Mouse (Mus musculus) midbrain, embryonic 13.5 days (tissue): ENCODE measurements around the gene Cldn13. TPM values are rescaled to one million over a fixed set of nuclear protein-coding genes. Genes with fewer than 3 reads are reported as not detected.

Experiments used
- ATAC-seq: fragments of 200-750 bp; cut with Nextera tagmentation; 2 replicates; pipeline ENCODE4 v1.8.0; 2017; ENCODE audit warnings: mild to moderate bottlenecking, moderate TSS enrichment, moderate library complexity
- H3K27ac ChIP-seq: fragments of 300-500 bp; sonication (generic); 2 replicates; pipeline ENCODE4 v1.5.1; 2015; ENCODE audit warnings: inconsistent platforms, mild to moderate bottlenecking, moderate library complexity
- H3K27me3 ChIP-seq: fragments of 300-500 bp; sonication (generic); 2 replicates; pipeline ENCODE4 v1.6.1; 2015; ENCODE audit warnings: mild to moderate bottlenecking, inconsistent platforms
- H3K36me3 ChIP-seq: fragments of 300-500 bp; sonication (generic); 2 replicates; pipeline ENCODE4 v1.6.1; 2015; ENCODE audit warnings: mild to moderate bottlenecking, inconsistent platforms
- H3K4me1 ChIP-seq: fragments of 300-500 bp; sonication (generic); replicated peaks from 2 replicates; pipeline ENCODE4 v1.6.1; 2015; ENCODE audit warnings: inconsistent platforms
- H3K4me2 ChIP-seq: fragments of 300-500 bp; sonication (generic); replicated peaks from 2 replicates; pipeline ENCODE4 v1.6.1; 2015; ENCODE audit warnings: moderate library complexity, mild to moderate bottlenecking, inconsistent platforms
- H3K4me3 ChIP-seq: fragments of 300-500 bp; sonication (generic); replicated peaks from 2 replicates; pipeline ENCODE4 v1.5.1; 2015; ENCODE audit warnings: mild to moderate bottlenecking, inconsistent platforms
- H3K9ac ChIP-seq: fragments of 300-500 bp; sonication (generic); replicated peaks from 2 replicates; pipeline ENCODE4 v1.6.1; 2015; ENCODE audit warnings: mild to moderate bottlenecking, inconsistent platforms
- H3K9me3 ChIP-seq: fragments of 300-500 bp; sonication (generic); 2 replicates; pipeline ENCODE4 v1.6.1; 2016; ENCODE audit warnings: mild to moderate bottlenecking, inconsistent platforms
- WGBS: fragments of 180-500 bp; shearing (Covaris S2); methylation state at CpG from one replicate; pipeline ENCODE4 v1.1.7; 2015; 5-methylcytosine and 5-hydroxymethylcytosine counted together
- polyA plus RNA-seq: library from polyadenylated mRNA; unstranded; fragments of >200 nt; fragmentation: Nextera tagmentation; extraction: Ambion mirVana; gene quantifications from 2 replicates; pipeline ENCODE4 v1.2.1, GENCODE M21; 2015

Gene Cldn13
- polyA plus RNA-seq, 1 experiment from 2014 or later, result 0.35 TPM

DNA sequence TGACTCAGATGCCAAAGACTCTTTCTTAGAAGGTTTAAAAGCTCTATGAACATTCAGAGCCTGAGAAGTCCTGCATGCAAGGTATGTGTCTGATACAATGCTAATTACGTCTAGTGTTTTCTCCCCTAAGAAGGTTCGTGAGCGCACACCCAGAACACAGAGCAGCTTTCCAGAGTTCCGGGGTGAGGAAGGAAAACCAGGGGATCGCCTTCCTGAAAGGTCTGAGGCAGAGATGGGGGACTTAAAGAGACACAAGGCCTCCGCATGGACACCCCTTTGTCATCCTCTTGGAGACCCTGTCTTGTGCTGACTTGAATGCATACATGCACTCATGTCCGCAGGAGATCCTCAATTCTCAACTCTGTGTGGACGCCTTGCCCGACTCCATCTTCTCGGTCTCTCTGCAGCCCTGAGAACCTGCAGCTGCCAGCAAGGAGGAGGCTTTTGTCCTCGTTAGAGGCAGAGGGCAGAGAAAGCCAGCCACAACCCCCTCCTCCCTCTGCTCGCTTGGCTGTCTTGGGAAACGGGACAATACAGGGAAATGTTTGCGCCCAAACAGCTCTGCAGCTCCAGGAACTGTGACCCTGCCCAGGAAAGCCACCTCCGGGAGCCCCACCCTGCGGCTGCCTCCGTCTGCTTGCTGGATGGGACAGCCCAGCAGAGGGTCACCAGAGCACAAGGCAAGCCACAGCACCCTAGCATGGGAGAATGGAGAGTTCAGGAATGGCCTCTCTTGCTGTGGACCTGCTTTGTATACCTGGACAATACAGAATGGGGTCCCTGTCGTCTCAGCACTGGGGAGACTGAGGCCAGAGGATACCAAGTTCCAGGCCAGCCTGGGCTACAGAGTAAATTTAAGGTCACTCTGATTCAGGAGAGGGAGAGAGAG is 27.6 kb downstream of the Cldn13 start:
- no peak for ATAC-seq
- no peak overlapping the region for H3K4me2 ChIP-seq
- 49% methylated on average over 18 of the region's 18 CpGs for WGBS
- H3K9ac ChIP-seq, result peak overlapping the region; percentile 19; the same call in 1 of the 2 replicates
- H3K27ac ChIP-seq, result peak overlapping the region; percentile 35; the same call in 1 of the 2 replicates
- H3K9me3 ChIP-seq, result no peaks in the 10 kb centered on the region
- no peaks in the 10 kb centered on the region for H3K36me3 ChIP-seq
- no peaks in the 10 kb centered on the region for H3K27me3 ChIP-seq
- H3K4me1 ChIP-seq, result no peaks in the 10 kb centered on the region; the same call in 1 of the 2 replicates
- H3K4me3 ChIP-seq, result no peak overlapping the region

DNA sequence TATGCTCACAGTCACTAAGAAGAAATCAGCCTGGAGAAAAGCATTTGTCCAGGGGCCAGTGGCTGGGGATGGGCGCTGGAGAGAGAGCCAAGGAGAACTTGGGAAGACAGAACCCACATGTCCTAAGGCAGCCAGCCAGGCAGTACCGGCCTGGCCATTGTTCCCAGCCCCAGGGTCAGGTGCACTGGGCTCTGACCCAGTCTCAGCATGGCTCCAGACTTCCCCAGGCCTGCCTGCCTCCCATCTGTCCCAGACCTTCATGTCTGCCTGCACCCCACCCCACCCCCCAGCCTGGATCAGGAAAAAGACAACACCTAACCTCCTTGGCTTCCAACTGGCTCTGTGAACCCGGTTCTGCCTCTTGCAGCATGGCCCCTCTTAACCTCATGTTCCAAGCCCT is 32.2 kb downstream of the Cldn13 start:
- Histone ChIP-seq H3K4me3 (no peak overlapping the region), H3K36me3 (no peaks in the 10 kb centered on the region), H3K27ac (no peak overlapping the region), H3K27me3 (no peaks in the 10 kb centered on the region), H3K9ac (no peak overlapping the region), H3K9me3 (peaks cover 4% of the 10 kb centered on the region; the same call in 1 of the 2 replicates), H3K4me2 (no peak overlapping the region), H3K4me1 (no peaks in the 10 kb centered on the region; the same call in 1 of the 2 replicates)
- ATAC-seq, result no peak
- 70% methylated on average over 3 of the region's 3 CpGs for WGBS

DNA sequence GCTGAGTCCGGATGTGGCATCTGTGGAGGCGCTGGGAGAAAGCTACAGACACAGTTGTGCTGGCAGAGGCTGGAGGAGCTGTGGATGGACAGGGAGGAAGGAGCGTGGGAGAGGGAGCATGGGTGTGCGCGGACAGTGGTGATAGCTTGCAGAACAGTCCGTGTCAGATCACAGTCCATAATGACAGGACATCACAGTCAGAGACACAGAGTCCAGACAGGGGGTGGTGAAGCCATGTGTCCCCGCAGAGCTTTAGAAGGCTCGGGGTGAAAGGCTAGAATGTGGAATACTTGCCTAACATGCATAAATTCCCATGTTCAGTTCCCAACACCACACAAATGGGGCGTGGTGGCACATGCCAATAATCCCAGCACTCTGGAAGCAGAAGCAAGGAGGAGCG is 38.5 kb downstream of the Cldn13 start:
- Histone ChIP-seq H3K36me3 (no peaks in the 10 kb centered on the region), H3K9me3 (peaks cover 4% of the 10 kb centered on the region; the same call in 1 of the 2 replicates), H3K4me3 (no peak overlapping the region), H3K9ac (no peak overlapping the region), H3K4me2 (no peak overlapping the region), H3K27ac (no peak overlapping the region), H3K4me1 (no peaks in the 10 kb centered on the region), H3K27me3 (no peaks in the 10 kb centered on the region)
- WGBS, result 79% methylated on average over 10 of the region's 10 CpGs
- no peak for ATAC-seq

DNA sequence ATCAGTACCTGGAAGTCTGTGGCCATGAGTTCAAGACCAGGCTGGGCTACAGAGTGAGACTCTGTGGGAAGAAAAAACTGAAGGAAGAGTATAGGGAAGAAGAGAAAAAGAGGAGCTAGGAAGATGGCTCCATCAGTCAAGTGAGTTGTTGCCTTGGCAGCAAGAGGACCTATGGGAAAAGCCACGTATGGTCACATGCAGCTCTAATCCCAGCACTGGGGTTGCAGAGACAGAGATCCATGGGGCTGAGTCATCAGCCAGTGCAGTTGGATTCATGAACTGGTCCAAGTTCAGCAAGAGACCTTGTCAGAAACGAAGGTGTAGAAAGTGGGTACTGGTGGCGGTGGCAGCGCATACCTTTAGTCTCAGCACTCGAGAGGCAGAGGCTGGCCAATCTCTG is 40.1 kb downstream of the Cldn13 start:
- H3K27ac ChIP-seq, result no peak overlapping the region
- no peak overlapping the region for H3K4me3 ChIP-seq
- H3K4me2 ChIP-seq, result no peak overlapping the region
- no peaks in the 10 kb centered on the region for H3K4me1 ChIP-seq
- H3K27me3 ChIP-seq, result no peaks in the 10 kb centered on the region
- no peaks in the 10 kb centered on the region for H3K36me3 ChIP-seq
- no peak for ATAC-seq
- H3K9me3 ChIP-seq, result no peaks in the 10 kb centered on the region
- WGBS, result 89% methylated on average over 5 of the region's 5 CpGs
- H3K9ac ChIP-seq, result no peak overlapping the region

DNA sequence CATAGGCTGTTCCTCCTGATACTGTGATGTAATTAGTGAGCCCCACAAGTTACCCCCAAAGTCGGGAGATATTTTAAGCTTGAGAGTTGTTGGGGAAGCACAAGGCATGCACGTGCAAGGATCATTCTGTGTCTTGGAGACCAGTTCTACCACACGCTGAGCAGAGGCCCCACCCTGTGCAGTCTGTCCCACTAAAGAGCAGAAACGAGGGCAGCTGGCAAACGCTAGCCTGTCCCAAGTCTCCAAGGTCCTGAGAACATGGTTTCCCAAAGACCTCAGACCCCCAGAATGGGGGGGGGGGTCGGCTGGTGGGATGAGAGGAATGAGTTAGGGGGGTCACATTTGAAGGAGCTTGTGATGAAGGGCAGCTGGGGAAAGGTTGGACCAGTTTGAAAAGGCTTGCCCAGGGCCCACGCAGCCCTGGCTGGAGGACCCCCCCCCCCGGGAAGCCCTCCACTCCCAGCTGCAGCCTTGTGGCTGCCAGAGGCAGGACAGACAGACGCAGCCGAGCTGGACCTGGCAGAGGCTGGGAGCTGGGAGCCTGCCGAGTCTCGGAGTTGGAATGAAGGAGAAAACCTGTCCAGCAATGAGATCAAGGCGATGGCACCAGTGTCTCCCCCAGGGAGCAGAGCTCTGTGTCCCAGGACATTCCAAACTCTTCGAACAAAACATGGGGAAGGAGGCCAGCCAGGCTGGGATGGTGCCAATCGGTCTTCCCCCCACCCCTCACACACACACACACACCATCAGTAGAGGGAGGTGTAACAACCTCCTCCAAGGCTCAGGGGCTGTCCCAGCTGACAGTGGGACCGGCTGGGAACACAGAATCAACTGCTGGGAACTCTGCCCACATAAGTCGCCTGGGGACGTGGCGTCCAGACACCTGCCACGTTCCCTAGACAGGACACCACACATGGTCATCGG is 41.1 kb downstream of the Cldn13 start:
- Histone ChIP-seq H3K9ac (no peak overlapping the region), H3K9me3 (no peaks in the 10 kb centered on the region), H3K27ac (no peak overlapping the region), H3K27me3 (no peaks in the 10 kb centered on the region), H3K36me3 (no peaks in the 10 kb centered on the region), H3K4me1 (no peaks in the 10 kb centered on the region), H3K4me3 (no peak overlapping the region), H3K4me2 (no peak overlapping the region)
- 72% methylated on average over 21 of the region's 21 CpGs for WGBS
- no peak for ATAC-seq

DNA sequence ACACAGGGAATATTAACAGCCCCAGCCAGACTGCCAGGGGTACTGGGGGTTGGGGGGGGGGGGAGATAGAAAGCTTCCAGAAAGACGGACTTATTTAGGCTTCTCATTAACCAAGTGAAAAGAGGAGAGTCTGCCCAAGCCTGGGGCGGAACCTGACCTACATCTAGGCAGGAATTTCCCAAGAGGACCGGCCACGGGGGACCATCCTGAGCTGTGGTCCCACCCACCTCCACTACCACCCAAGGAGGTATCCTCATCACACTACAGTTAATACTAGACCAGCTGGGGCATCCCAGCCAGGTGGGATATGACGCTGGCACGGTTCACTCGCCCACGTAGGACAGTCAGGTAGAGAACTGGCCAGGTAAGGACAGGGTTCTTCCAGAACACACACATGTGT is 42.3 kb downstream of the Cldn13 start:
- no peaks in the 10 kb centered on the region for H3K27me3 ChIP-seq
- no peaks in the 10 kb centered on the region for H3K4me1 ChIP-seq
- H3K4me2 ChIP-seq, result no peak overlapping the region
- 90% methylated on average over 8 of the region's 8 CpGs for WGBS
- no peaks in the 10 kb centered on the region for H3K36me3 ChIP-seq
- no peaks in the 10 kb centered on the region for H3K9me3 ChIP-seq
- no peak overlapping the region for H3K27ac ChIP-seq
- H3K9ac ChIP-seq, result no peak overlapping the region
- no peak overlapping the region for H3K4me3 ChIP-seq
- ATAC-seq, result no peak

DNA sequence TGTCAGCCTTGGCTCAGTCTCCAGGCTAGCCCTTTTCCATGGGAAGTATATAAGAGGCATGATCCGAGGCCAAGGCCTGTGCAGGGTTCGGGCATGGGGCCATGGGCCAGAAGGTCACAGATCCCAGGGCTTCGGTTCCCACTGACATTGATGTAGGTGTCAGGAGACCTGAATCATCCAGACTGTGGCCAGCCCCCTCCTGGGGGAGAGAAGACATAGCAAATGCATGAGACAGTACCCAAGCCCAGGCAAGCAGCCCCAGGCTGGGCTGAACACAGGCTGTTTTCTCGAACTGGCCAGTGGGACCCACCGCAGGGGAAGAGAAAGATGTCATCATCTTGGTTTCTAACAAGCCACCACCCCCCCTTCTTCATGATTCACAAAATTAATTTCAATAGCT is 42.7 kb downstream of the Cldn13 start:
- 79% methylated on average over 5 of the region's 5 CpGs for WGBS
- H3K27me3 ChIP-seq, result no peaks in the 10 kb centered on the region
- H3K4me1 ChIP-seq, result no peaks in the 10 kb centered on the region
- no peaks in the 10 kb centered on the region for H3K9me3 ChIP-seq
- H3K36me3 ChIP-seq, result no peaks in the 10 kb centered on the region
- no peak overlapping the region for H3K27ac ChIP-seq
- H3K9ac ChIP-seq, result no peak overlapping the region
- H3K4me2 ChIP-seq, result no peak overlapping the region
- no peak for ATAC-seq
- H3K4me3 ChIP-seq, result no peak overlapping the region

DNA sequence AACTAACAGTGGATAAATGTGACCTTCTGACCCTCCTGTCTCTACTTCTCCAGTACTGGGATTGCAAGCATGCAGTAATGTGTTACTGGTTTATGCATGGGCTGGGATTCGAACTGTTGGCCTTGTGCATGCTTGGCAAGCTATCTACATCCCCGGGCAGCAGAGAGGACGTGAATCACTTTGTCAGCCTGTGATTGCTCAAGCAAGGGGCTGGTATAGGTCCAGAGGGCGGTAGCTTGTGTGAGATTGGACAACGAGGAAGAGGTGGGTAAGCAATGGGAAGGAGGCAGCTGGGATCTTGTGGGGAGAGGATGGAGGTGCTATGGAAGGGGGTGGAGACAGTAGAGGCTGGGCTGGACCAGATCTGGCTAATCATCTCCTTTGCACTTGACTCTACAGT is 46.8 kb downstream of the Cldn13 start:
- Histone ChIP-seq H3K27me3 (no peaks in the 10 kb centered on the region), H3K36me3 (no peaks in the 10 kb centered on the region), H3K4me1 (no peaks in the 10 kb centered on the region), H3K4me2 (no peak overlapping the region), H3K9me3 (no peaks in the 10 kb centered on the region), H3K9ac (no peak overlapping the region), H3K27ac (no peak overlapping the region), H3K4me3 (no peak overlapping the region)
- 83% methylated on average over 5 of the region's 5 CpGs for WGBS
- no peak for ATAC-seq

DNA sequence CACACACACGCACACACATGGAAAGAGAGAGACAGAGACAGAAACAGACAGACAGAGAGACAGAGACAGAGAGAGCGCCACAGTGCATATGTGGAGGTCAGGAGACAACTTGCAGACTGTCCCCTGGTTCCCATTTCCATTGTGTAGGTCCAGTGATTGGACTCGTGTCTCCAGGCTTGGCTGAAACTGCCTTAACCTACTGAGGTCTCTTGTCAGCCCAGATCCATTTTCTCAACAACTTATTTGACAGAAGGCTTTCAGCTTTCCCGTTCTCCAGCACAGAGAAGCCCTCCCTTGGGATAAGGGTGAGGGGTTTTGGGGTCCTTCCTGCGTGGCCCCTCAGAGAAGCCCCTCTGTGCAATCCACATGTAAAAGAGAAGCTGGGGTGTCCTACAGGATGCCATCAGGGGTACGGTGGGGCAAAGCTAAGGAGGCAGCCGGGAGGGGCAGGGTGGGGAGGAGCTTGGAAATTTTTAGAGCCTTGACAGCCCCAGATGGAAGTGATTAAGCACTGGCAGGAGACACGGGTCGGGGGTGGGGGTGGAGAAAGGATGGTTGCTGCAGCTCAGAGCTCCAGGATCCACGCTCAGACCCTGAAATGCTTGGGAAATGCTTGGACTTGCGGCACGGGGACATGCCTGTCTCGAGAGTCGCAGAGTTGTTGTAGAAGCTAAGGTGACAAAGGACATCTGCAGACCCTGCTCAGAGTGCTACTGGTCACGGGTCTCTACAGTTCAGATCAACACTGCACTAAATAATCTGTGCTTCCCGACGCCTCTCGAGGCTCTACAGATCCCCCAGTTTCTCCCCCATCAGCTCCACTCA is 47.8 kb downstream of the Cldn13 start:
- H3K4me3 ChIP-seq, result no peak overlapping the region
- no peak overlapping the region for H3K4me2 ChIP-seq
- 74% methylated on average over 18 of the region's 18 CpGs for WGBS
- ATAC-seq, result no peak
- no peak overlapping the region for H3K9ac ChIP-seq
- H3K27me3 ChIP-seq, result no peaks in the 10 kb centered on the region
- H3K36me3 ChIP-seq, result no peaks in the 10 kb centered on the region
- H3K4me1 ChIP-seq, result no peaks in the 10 kb centered on the region
- no peak overlapping the region for H3K27ac ChIP-seq
- no peaks in the 10 kb centered on the region for H3K9me3 ChIP-seq

DNA sequence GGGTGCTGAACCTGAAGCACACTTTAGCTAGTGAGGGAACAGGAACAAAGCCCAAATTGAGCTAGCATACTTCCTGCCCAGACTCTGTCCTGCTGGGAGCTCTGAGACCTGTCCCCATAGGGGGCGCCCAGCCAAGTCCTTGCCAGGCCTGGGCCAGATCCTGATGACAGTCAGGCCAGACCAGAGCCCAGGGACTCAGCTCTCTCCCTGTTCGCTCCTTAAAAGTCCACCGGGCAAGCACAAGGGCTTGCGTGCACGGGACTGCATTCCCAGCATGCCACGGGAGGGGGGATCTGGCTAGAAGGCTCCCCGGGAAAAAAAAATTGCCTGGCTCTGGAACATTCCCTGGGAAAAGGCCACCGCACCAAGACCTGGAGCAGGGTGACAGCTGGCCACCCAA is 50.2 kb downstream of the Cldn13 start:
- no peak for ATAC-seq
- Histone ChIP-seq H3K36me3 (no peaks in the 10 kb centered on the region), H3K9me3 (no peaks in the 10 kb centered on the region), H3K4me2 (no peak overlapping the region), H3K27me3 (no peaks in the 10 kb centered on the region), H3K4me3 (no peak overlapping the region), H3K27ac (no peak overlapping the region), H3K9ac (no peak overlapping the region), H3K4me1 (no peaks in the 10 kb centered on the region)
- 67% methylated on average over 8 of the region's 8 CpGs for WGBS
